Mouse (Mus musculus) naive thymus-derived CD4-positive, alpha-beta T cell, adult 2 months (primary cell): ENCODE measurements at regions not wholly inside any gene's neighbourhood (a gene's known extent, or its start where the extent isn't known, plus 50 kb on each side); places are given as distances from the start of the nearest gene placed in this dataset.

ENCODE experiments used
- DNase-seq: peaks from one replicate; pipeline ENCODE4 v3.0.0-alpha.2; 2011; ENCODE audit warnings: low read depth

GRCm38 (mm10) chr10:37079535-37079934 lies 59.2 kb downstream of the Marcks start:
- no peak for DNase-seq

- no peak for DNase-seq
These were observed 60.3 kb downstream of the Marcks start for GRCm38 (mm10) chr10:37078439-37078838.

GRCm38 (mm10) chr10:37077741-37078140 lies 61.0 kb downstream of the Marcks start:
- no peak for DNase-seq

GRCm38 (mm10) chr10:37072834-37073233 lies 65.9 kb downstream of the Marcks start:
- peak; percentile 70 for DNase-seq

GRCm38 (mm10) chr10:37072061-37072460 lies 66.7 kb downstream of the Marcks start:
- no peak for DNase-seq

GRCm38 (mm10) chr10:37071420-37071819 lies 67.3 kb downstream of the Marcks start:
- no peak for DNase-seq
